Mouse (Mus musculus): ENCODE results near the gene Ptms. TPM values are rescaled to one million over a fixed set of nuclear protein-coding genes. Genes with fewer than 3 reads are reported as not detected.

Gene Ptms
- polyA plus RNA-seq, 2 experiments, result 306 to 1,126 TPM

GRCm38 (mm10) chr6:124888555-124889125 lies 31.3 kb downstream of the Ptms start:
- H3K27ac ChIP-seq (replicated peaks; ENCODE audit: low read depth, low read length), result no peak overlapping the region
- no peaks in the 10 kb centered on the region for H3K27me3 ChIP-seq (ENCODE audit: control insufficient read depth, insufficient read depth, low read length)
- H3K4me1 ChIP-seq (ENCODE audit: control insufficient read depth, insufficient read depth, low read length), result no peaks in the 10 kb centered on the region
- ATAC-seq (ENCODE audit: low FRiP score, low read depth) (no peak), DNase-seq (ENCODE audit: low spot score) (no peak)
- H3K9me3 ChIP-seq (ENCODE audit: control insufficient read depth, low read length), result no peaks in the 10 kb centered on the region
- H3K4me2 ChIP-seq (replicated peaks; ENCODE audit: low read depth, low read length, severe bottlenecking), result no peak overlapping the region
- no peak for TF ChIP-seq POLR2A (IDR thresholded peaks at IDR 0.05; ENCODE audit: borderline replicate concordance, extremely low read depth, insufficient read depth, insufficient read length)
- no peak overlapping the region for H3K4me3 ChIP-seq (replicated peaks; ENCODE audit: low read length)
- no peak overlapping the region for H3K9ac ChIP-seq (ENCODE audit: low read depth, low read length, severe bottlenecking)
- no peaks in the 10 kb centered on the region for H3K36me3 ChIP-seq (ENCODE audit: control insufficient read depth, insufficient read depth, low read length)
- 89% methylated on average over 6 of the region's 6 CpGs for WGBS

GRCm38 (mm10) chr6:124887986-124888385 lies 31.9 kb downstream of the Ptms start, which contains the start of gene Cd4:
Gene Cd4 (minus strand): TSS chr6:124888221.
- no peaks in the 10 kb centered on the region for H3K27me3 ChIP-seq (ENCODE audit: control insufficient read depth, insufficient read depth, low read length)
- DNase-seq (ENCODE audit: low spot score) (no peak), ATAC-seq (ENCODE audit: low FRiP score, low read depth) (no peak)
- 75% methylated on average over 9 of the region's 9 CpGs for WGBS
- H3K4me2 ChIP-seq (replicated peaks; ENCODE audit: low read depth, low read length, severe bottlenecking), result no peak within 1 kb of the TSS
- no peak within 1 kb of the TSS for H3K9ac ChIP-seq (ENCODE audit: low read depth, low read length, severe bottlenecking)
- H3K27ac ChIP-seq (replicated peaks; ENCODE audit: low read depth, low read length), result no peak within 1 kb of the TSS
- no peak within 1 kb of the TSS for H3K4me3 ChIP-seq (replicated peaks; ENCODE audit: low read length)
- H3K36me3 ChIP-seq (ENCODE audit: control insufficient read depth, insufficient read depth, low read length), result no peaks in the 10 kb centered on the region
- H3K4me1 ChIP-seq (ENCODE audit: control insufficient read depth, insufficient read depth, low read length), result no peaks in the 10 kb centered on the region
- TF ChIP-seq POLR2A (IDR thresholded peaks at IDR 0.05; ENCODE audit: borderline replicate concordance, extremely low read depth, insufficient read depth, insufficient read length), result no peak
- H3K9me3 ChIP-seq (ENCODE audit: control insufficient read depth, low read length), result no peaks in the 10 kb centered on the region

- 92% methylated on average over 8 of the region's 8 CpGs for WGBS
- no peaks in the 10 kb centered on the region for H3K9me3 ChIP-seq (ENCODE audit: control insufficient read depth, low read length)
- H3K36me3 ChIP-seq (ENCODE audit: control insufficient read depth, insufficient read depth, low read length), result no peaks in the 10 kb centered on the region
Observed at GRCm38 (mm10) chr6:124885956-124886381, 33.9 kb downstream of the Ptms start.

GRCm38 (mm10) chr6:124884714-124885500 lies 35.0 kb downstream of the Ptms start:
- Histone ChIP-seq H3K4me2 (replicated peaks; ENCODE audit: low read depth, low read length, severe bottlenecking) (no peak overlapping the region), H3K9me3 (ENCODE audit: control insufficient read depth, low read length) (no peaks in the 10 kb centered on the region), H3K4me1 (ENCODE audit: control insufficient read depth, insufficient read depth, low read length) (no peaks in the 10 kb centered on the region), H3K27me3 (ENCODE audit: control insufficient read depth, insufficient read depth, low read length) (no peaks in the 10 kb centered on the region), H3K36me3 (ENCODE audit: control insufficient read depth, insufficient read depth, low read length) (no peaks in the 10 kb centered on the region), H3K27ac (replicated peaks; ENCODE audit: low read depth, low read length) (no peak overlapping the region), H3K9ac (ENCODE audit: low read depth, low read length, severe bottlenecking) (no peak overlapping the region), H3K4me3 (replicated peaks; ENCODE audit: low read length) (no peak overlapping the region)
- DNase-seq (ENCODE audit: low spot score) (no peak), ATAC-seq (ENCODE audit: low FRiP score, low read depth) (no peak)
- WGBS, result 65% methylated on average over 10 of the region's 10 CpGs
- no peak for TF ChIP-seq POLR2A (IDR thresholded peaks at IDR 0.05; ENCODE audit: borderline replicate concordance, extremely low read depth, insufficient read depth, insufficient read length)

More at GRCm38 (mm10) chr6:124885956-124886381, 33.9 kb downstream of the Ptms start:
- Histone ChIP-seq H3K4me3 (replicated peaks; ENCODE audit: low read length) (no peak overlapping the region), H3K4me2 (replicated peaks; ENCODE audit: low read depth, low read length, severe bottlenecking) (no peak overlapping the region), H3K4me1 (ENCODE audit: control insufficient read depth, insufficient read depth, low read length) (no peaks in the 10 kb centered on the region), H3K9ac (ENCODE audit: low read depth, low read length, severe bottlenecking) (no peak overlapping the region), H3K27ac (replicated peaks; ENCODE audit: low read depth, low read length) (no peak overlapping the region), H3K27me3 (ENCODE audit: control insufficient read depth, insufficient read depth, low read length) (no peaks in the 10 kb centered on the region)
- no peak for TF ChIP-seq POLR2A (IDR thresholded peaks at IDR 0.05; ENCODE audit: borderline replicate concordance, extremely low read depth, insufficient read depth, insufficient read length)
- ATAC-seq (ENCODE audit: low FRiP score, low read depth), result no peak
- DNase-seq (ENCODE audit: low spot score), result no peak

GRCm38 (mm10) chr6:124883351-124883750 lies 36.6 kb downstream of the Ptms start:
- H3K9me3 ChIP-seq (ENCODE audit: control insufficient read depth, low read length), result no peaks in the 10 kb centered on the region
- H3K9ac ChIP-seq (ENCODE audit: low read depth, low read length, severe bottlenecking), result no peak overlapping the region
- H3K4me3 ChIP-seq (replicated peaks; ENCODE audit: low read length), result no peak overlapping the region
- DNase-seq (ENCODE audit: low spot score) (no peak), ATAC-seq (ENCODE audit: low FRiP score, low read depth) (no peak)
- no peaks in the 10 kb centered on the region for H3K36me3 ChIP-seq (ENCODE audit: control insufficient read depth, insufficient read depth, low read length)
- H3K27ac ChIP-seq (replicated peaks; ENCODE audit: low read depth, low read length), result no peak overlapping the region
- H3K4me1 ChIP-seq (ENCODE audit: control insufficient read depth, insufficient read depth, low read length), result no peaks in the 10 kb centered on the region
- H3K4me2 ChIP-seq (replicated peaks; ENCODE audit: low read depth, low read length, severe bottlenecking), result no peak overlapping the region
- 78% methylated on average over 10 of the region's 10 CpGs for WGBS
- no peak for TF ChIP-seq POLR2A (IDR thresholded peaks at IDR 0.05; ENCODE audit: borderline replicate concordance, extremely low read depth, insufficient read depth, insufficient read length)
- no peaks in the 10 kb centered on the region for H3K27me3 ChIP-seq (ENCODE audit: control insufficient read depth, insufficient read depth, low read length)
